Mouse (Mus musculus) lung, embryonic 14.5 days (tissue): ENCODE measurements around the gene Folr2. TPM values are rescaled to one million over a fixed set of nuclear protein-coding genes. Genes with fewer than 3 reads are reported as not detected.

Source experiments
- ATAC-seq: fragments of 200-750 bp; cut with Nextera tagmentation; 2 replicates; pipeline ENCODE4 v1.8.0; 2017; ENCODE audit warnings: mild to moderate bottlenecking, moderate TSS enrichment, moderate library complexity; ENCODE audit not compliant: insufficient read depth
- DNase-seq: peaks from one replicate; pipeline ENCODE4 v3.0.0-alpha.2; 2015
- H3K27ac ChIP-seq: fragments of 300-500 bp; sonication (generic); 2 replicates; pipeline ENCODE4 v1.5.1; 2014; ENCODE audit warnings: low read depth, mild to moderate bottlenecking, moderate library complexity
- H3K27me3 ChIP-seq: fragments of 300-500 bp; sonication (generic); 2 replicates; pipeline ENCODE4 v1.6.1; 2014; ENCODE audit warnings: low read length, control low read depth; ENCODE audit not compliant: insufficient read depth
- H3K36me3 ChIP-seq: fragments of 300-500 bp; sonication (generic); 2 replicates; pipeline ENCODE4 v1.6.1; 2014; ENCODE audit warnings: control low read depth; ENCODE audit not compliant: insufficient read depth
- H3K4me1 ChIP-seq: fragments of 300-500 bp; sonication (generic); 2 replicates; pipeline ENCODE4 v1.6.1; 2014; ENCODE audit warnings: antibody characterized with exemption, control low read depth; ENCODE audit not compliant: insufficient read depth
- H3K4me2 ChIP-seq: fragments of 300-500 bp; sonication (generic); 2 replicates; pipeline ENCODE4 v1.6.1; 2014; ENCODE audit warnings: mild to moderate bottlenecking
- H3K4me3 ChIP-seq: fragments of 300-500 bp; sonication (generic); 2 replicates; pipeline ENCODE4 v1.5.1; 2014; ENCODE audit warnings: low read depth, low read length
- H3K9ac ChIP-seq: fragments of 300-500 bp; sonication (generic); 2 replicates; pipeline ENCODE4 v1.6.1; 2014
- H3K9me3 ChIP-seq: fragments of 300-500 bp; sonication (generic); 2 replicates; pipeline ENCODE4 v1.6.1; 2016; ENCODE audit warnings: low read depth, low read length, control low read depth
- CTCF ChIP-seq: IDR thresholded peaks from 2 replicates; pipeline ENCODE4 v1.5.1; 2016; ENCODE audit warnings: antibody characterized with exemption, low read depth
- WGBS: fragments of 180-500 bp; shearing (Covaris S2); extraction: QIAGEN DNeasy Blood & Tissue Kit; methylation state at CpG from one replicate; pipeline ENCODE4 v1.1.7; 2014; 5-methylcytosine and 5-hydroxymethylcytosine counted together
- polyA plus RNA-seq: library from polyadenylated mRNA; unstranded; fragments of >200 nt; fragmentation: Nextera tagmentation; extraction: Ambion mirVana; gene quantifications from 2 replicates; pipeline ENCODE4 v1.2.1, GENCODE M21; 2014

Gene Folr2
- polyA plus RNA-seq, 1 experiment from 2014 or later = 2.6 TPM

GRCm38 (mm10) chr7:101863415-101863814, 6.4 kb upstream of the Folr2 start, which contains the start of gene Anapc15:
Gene Anapc15, plus strand, starts transcription at chr7:101863715.
- ATAC-seq = no peak

DNA sequence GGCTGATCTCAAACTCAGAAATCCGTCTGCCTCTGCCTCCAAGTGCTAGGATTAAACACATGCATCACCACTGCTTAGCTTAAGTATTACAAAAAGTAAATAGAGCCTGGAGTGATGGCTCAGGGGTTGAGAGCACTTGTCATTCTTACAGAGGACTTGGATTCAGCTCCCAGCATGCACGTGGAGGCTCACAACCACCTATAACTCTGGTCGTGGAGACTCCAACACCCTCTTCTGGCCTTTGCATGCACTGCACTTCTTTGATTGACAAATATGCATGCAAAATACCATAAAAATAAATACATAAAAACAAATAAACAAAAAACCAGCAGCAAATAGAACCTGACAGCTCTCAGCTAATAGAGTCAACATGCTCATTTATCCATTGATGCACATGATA, 5.3 kb upstream of the Folr2 start:
- Histone ChIP-seq H3K4me2 (no peak overlapping the region), H3K4me1 (no peaks in the 10 kb centered on the region), H3K27me3 (no peaks in the 10 kb centered on the region), H3K36me3 (no peaks in the 10 kb centered on the region), H3K4me3 (no peak overlapping the region), H3K9me3 (no peaks in the 10 kb centered on the region), H3K27ac (no peak overlapping the region), H3K9ac (no peak overlapping the region)
- 0 out of 2 replicates have a peak, but pooled peaks have one; percentile 11 for TF ChIP-seq CTCF
- DNase-seq (no peak), ATAC-seq (no peak)
- WGBS = 45% methylated on average over 3 of the region's 3 CpGs

More at GRCm38 (mm10) chr7:101863415-101863814, 6.4 kb upstream of the Folr2 start, which contains the start of gene Anapc15:
- no peaks in the 10 kb centered on the region for H3K36me3 ChIP-seq
- no peak within 1 kb of the TSS for H3K27ac ChIP-seq
- no peaks in the 10 kb centered on the region for H3K9me3 ChIP-seq
- no peak within 1 kb of the TSS for H3K4me3 ChIP-seq
- 59% methylated on average over 3 of the region's 3 CpGs for WGBS
- no peaks in the 10 kb centered on the region for H3K4me1 ChIP-seq
- no peaks in the 10 kb centered on the region for H3K27me3 ChIP-seq
- TF ChIP-seq CTCF = no peak
- H3K9ac ChIP-seq = no peak within 1 kb of the TSS
- no peak within 1 kb of the TSS for H3K4me2 ChIP-seq
- no peak for DNase-seq

DNA sequence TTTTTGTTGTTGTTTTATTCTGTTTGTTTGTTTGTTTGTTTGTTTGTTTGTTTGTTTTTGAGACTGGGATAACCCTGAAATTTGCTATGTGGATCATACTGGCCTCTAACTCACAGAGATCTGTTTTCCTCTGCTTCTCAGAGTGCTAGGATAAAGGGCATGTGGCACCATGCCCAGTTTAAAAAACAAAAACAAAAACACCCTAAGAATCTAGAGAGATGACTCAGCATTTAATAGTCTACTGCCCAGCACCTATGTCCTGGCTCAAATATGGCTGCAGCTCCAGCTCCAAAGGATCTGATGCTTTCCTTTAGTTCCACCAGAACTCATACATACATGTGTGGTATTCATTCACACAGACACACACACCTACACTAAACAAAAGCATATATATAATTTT, 4.0 kb upstream of the Folr2 start:
- Histone ChIP-seq H3K36me3 (no peaks in the 10 kb centered on the region), H3K4me2 (no peak overlapping the region), H3K27ac (no peak overlapping the region), H3K4me1 (no peaks in the 10 kb centered on the region), H3K4me3 (no peak overlapping the region), H3K9me3 (no peaks in the 10 kb centered on the region), H3K27me3 (no peaks in the 10 kb centered on the region), H3K9ac (no peak overlapping the region)
- ATAC-seq = no peak
- DNase-seq = no peak
- TF ChIP-seq CTCF = no peak

GRCm38 (mm10) chr7:101858362-101858761, 1.4 kb upstream of the Folr2 start:
- Histone ChIP-seq H3K4me3 (no peak overlapping the region), H3K4me2 (no peak overlapping the region), H3K9ac (no peak overlapping the region), H3K36me3 (no peaks in the 10 kb centered on the region), H3K27ac (no peak overlapping the region), H3K4me1 (no peaks in the 10 kb centered on the region), H3K9me3 (no peaks in the 10 kb centered on the region), H3K27me3 (no peaks in the 10 kb centered on the region)
- 73% methylated on average over 9 of the region's 9 CpGs for WGBS
- DNase-seq (no peak), ATAC-seq (no peak; the same call in 1 of the 2 replicates)
- no peak for TF ChIP-seq CTCF

DNA sequence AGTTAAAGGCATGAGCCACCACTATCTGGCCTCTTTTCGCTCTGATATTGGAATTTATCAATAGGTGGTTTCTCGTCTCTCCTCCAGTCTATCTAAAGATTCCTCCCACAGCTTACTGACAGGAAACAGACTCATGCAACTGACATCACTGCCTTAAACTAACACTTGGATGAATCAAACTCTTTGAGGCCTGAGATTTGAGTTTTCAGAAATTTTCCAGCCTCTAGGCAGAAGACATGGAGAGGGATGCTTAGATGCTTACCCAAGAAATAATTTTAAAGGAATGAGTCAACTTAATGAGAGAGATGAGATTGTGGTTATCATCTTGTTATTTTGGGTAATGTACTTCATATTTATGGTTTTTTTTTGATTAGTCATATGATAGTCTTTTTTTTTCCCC, 3.2 kb downstream of the Folr2 start:
- H3K27me3 ChIP-seq = no peaks in the 10 kb centered on the region
- WGBS = 72% methylated on average over 2 of the region's 2 CpGs
- no peak for ATAC-seq

GRCm38 (mm10) chr7:101852846-101853245, 4.1 kb downstream of the Folr2 start:
- Histone ChIP-seq H3K9ac (no peak overlapping the region), H3K9me3 (no peaks in the 10 kb centered on the region), H3K4me1 (no peaks in the 10 kb centered on the region), H3K4me3 (no peak overlapping the region), H3K27me3 (no peaks in the 10 kb centered on the region), H3K4me2 (no peak overlapping the region), H3K27ac (no peak overlapping the region), H3K36me3 (no peaks in the 10 kb centered on the region)
- no peak for DNase-seq
- 76% methylated on average over 6 of the region's 6 CpGs for WGBS
- TF ChIP-seq CTCF = no peak
- no peak for ATAC-seq

More for the DNA sequence above, 3.2 kb downstream of the Folr2 start:
- Histone ChIP-seq H3K4me2 (no peak overlapping the region), H3K4me1 (no peaks in the 10 kb centered on the region), H3K9me3 (no peaks in the 10 kb centered on the region), H3K27ac (no peak overlapping the region), H3K36me3 (no peaks in the 10 kb centered on the region), H3K9ac (no peak overlapping the region), H3K4me3 (no peak overlapping the region)
- DNase-seq = no peak
- TF ChIP-seq CTCF = no peak

- Histone ChIP-seq H3K36me3 (no peaks in the 10 kb centered on the region), H3K27ac (no peak overlapping the region), H3K9me3 (no peaks in the 10 kb centered on the region), H3K9ac (no peak overlapping the region), H3K4me1 (no peaks in the 10 kb centered on the region), H3K4me2 (no peak overlapping the region), H3K4me3 (no peak overlapping the region), H3K27me3 (no peaks in the 10 kb centered on the region)
- DNase-seq = no peak
- WGBS = 80% methylated on average over 6 of the region's 6 CpGs
- ATAC-seq = no peak
- no peak for TF ChIP-seq CTCF
Observed at GRCm38 (mm10) chr7:101851689-101852088, 5.3 kb downstream of the Folr2 start.

DNA sequence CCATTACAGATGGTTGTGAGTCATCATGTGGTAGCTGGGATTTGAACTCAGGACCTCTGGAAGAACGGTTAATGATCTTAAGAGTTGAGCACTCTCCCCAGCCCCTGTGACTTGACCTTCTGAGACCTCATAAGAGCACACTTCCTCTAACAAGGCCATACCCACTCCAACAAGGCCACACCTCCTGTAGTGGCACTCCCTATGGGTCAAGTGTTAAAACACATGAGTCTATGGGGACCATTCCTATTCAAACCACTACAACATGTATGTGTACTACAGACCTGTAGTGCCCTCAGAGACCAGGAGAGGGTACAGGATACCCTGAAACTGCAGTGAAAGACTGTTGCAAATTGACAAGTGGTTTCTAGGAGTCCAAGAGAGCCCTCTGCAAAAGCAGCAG, 9.1 kb downstream of the Folr2 start:
- Histone ChIP-seq H3K36me3 (no peaks in the 10 kb centered on the region), H3K27me3 (no peaks in the 10 kb centered on the region), H3K9me3 (no peaks in the 10 kb centered on the region), H3K4me1 (no peaks in the 10 kb centered on the region), H3K27ac (no peak overlapping the region), H3K4me2 (no peak overlapping the region), H3K4me3 (no peak overlapping the region), H3K9ac (no peak overlapping the region)
- ATAC-seq (no peak), DNase-seq (no peak)
- 92% methylated on average over 1 of the region's 1 CpGs for WGBS
- TF ChIP-seq CTCF = no peak
